Comparison of ENCODE assay signal across 9 mouse cellular contexts in the genomic region with DNA sequence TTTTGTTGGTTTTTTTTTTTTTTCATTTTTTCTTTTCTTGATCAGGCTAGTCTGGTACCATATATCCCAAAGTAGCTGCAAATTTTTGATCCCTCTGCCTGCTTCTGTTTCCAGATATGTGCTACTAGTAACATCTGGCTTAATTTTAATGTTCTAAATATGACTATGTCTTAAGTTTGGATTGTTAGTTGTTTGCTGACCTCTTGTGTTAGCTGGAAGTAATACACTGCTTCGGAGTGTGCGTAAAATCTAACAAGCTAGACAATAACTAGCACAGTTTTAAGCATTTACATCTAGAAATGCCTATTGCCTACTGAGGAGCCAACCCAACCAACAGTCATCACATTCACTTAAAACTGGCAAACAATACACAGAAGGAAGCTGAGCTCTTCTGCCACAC. TPM values are rescaled to one million over a fixed set of nuclear protein-coding genes. Genes with fewer than 3 reads are reported as not detected.
A peak's percentile ranks its signal among the peaks of the same experiment; 100 is the strongest.
DNase-seq lines count a peak whose midpoint lies in the region; ATAC-seq and TF ChIP-seq lines count a peak whose summit lies in the region.
"Had no signal": no experiment of that assay in that cellular context is flagged by ENCODE, and none has a peak within 500 bp of the region (broad histone marks: within the 10 kb centered on the region; RNA-seq: fewer than 3 reads in every experiment).

No protein-coding gene starts in this region.

- no peak overlapping the region for H3K9ac ChIP-seq in embryonic facial prominence, embryonic 11.5 days (replicated peaks; ENCODE audit: low read length)
- H3K9ac ChIP-seq in CH12.LX (ENCODE audit: insufficient read depth, low read depth), result no peak overlapping the region
- H3K9ac ChIP-seq: embryonic facial prominence, embryonic 12.5 days had no signal

- H3K9me3 ChIP-seq in embryonic facial prominence, embryonic 11.5 days (replicated peaks; ENCODE audit: control insufficient read depth, low read length), result no peaks in the 10 kb centered on the region
- no peaks in the 10 kb centered on the region for H3K9me3 ChIP-seq in embryonic facial prominence, embryonic 10.5 days
- no peaks in the 10 kb centered on the region for H3K9me3 ChIP-seq in CH12.LX (replicated peaks; ENCODE audit: low read length)
- H3K9me3 ChIP-seq: embryonic facial prominence, embryonic 12.5 days had no signal

- TF ChIP-seq POLR2A in CH12.LX (IDR thresholded peaks at IDR 0.05; ENCODE audit: low read depth, low read length), result no peak

- no peak overlapping the region for H3K27ac ChIP-seq in embryonic facial prominence, embryonic 11.5 days (replicated peaks; ENCODE audit: low read depth, low read length)
- no peak overlapping the region for H3K27ac ChIP-seq in embryonic facial prominence, embryonic 10.5 days (replicated peaks)
- H3K27ac ChIP-seq in CH12.LX (ENCODE audit: insufficient read depth, low read depth), result peak overlapping the region; percentile 28
- H3K27ac ChIP-seq: embryonic facial prominence, embryonic 12.5 days had no signal

- no peak for ATAC-seq in embryonic facial prominence, embryonic 11.5 days (replicated peaks; ENCODE audit: insufficient number of reproducible peaks, low FRiP score, low TSS enrichment, low read depth)

- TF ChIP-seq CTCF in CH12.LX (conservative IDR thresholded peaks at IDR 0.05 in 1 of 2, IDR thresholded peaks at IDR 0.05 in 1 of 2; ENCODE audit: low read depth in 2 of 2, low read length in 2 of 2), result peak; percentile 35 to 79; a peak in 3 of 4 replicates

- no peaks in the 10 kb centered on the region for H3K4me1 ChIP-seq in embryonic facial prominence, embryonic 11.5 days (ENCODE audit: control insufficient read depth, insufficient read depth, low read length)
- 0 out of 2 replicates have a peak, but pooled peaks cover 3% of the 10 kb centered on the region for H3K4me1 ChIP-seq in embryonic facial prominence, embryonic 10.5 days
- H3K4me1 ChIP-seq in CH12.LX (ENCODE audit: control insufficient read depth in 1 of 2, insufficient read depth in 2 of 2), result peaks cover 18 to 52% of the 10 kb centered on the region in 2 experiments
- H3K4me1 ChIP-seq: embryonic facial prominence, embryonic 12.5 days had no signal

- H3K4me3 ChIP-seq in embryonic facial prominence, embryonic 11.5 days (ENCODE audit: low read depth, low read length), result no peak overlapping the region
- no peak overlapping the region for H3K4me3 ChIP-seq in embryonic facial prominence, embryonic 10.5 days
- no peak overlapping the region for H3K4me3 ChIP-seq in CH12.LX (replicated peaks in 1 of 3; ENCODE audit: low read depth in 2 of 3, low read length in 2 of 3, poor library complexity in 1 of 3)
- H3K4me3 ChIP-seq: embryonic facial prominence, embryonic 12.5 days had no signal

- dilution Hi-C loops in CH12.LX (cut with MboI; ENCODE audit: extremely low pct_ligation_motif_present, extremely low pct_unique_long_range_greater_than_20kb, low sequenced_read_pairs), result no loop called here

- intact Hi-C loops in left cerebral cortex, postnatal 36 days (cut with DNase I), result no loop called here

- no peaks in the 10 kb centered on the region; the same call in 1 of the 2 replicates for H3K36me3 ChIP-seq in embryonic facial prominence, embryonic 11.5 days (replicated peaks; ENCODE audit: control insufficient read depth, insufficient read depth, low read depth, low read length)
- H3K36me3 ChIP-seq in embryonic facial prominence, embryonic 10.5 days (replicated peaks), result peaks cover 53% of the 10 kb centered on the region
- peaks cover 10 to 43% of the 10 kb centered on the region in 2 experiments for H3K36me3 ChIP-seq in CH12.LX (replicated peaks in 1 of 2; ENCODE audit: control insufficient read depth in 1 of 2, insufficient read depth in 1 of 2, low read length in 1 of 2)

- H3K79me2 ChIP-seq in CH12.LX (replicated peaks; ENCODE audit: control insufficient read depth, extremely low read depth, insufficient read depth, poor library complexity, severe bottlenecking), result peaks cover 2% of the 10 kb centered on the region; the same call in 1 of the 2 replicates

- TF ChIP-seq EP300 in CH12.LX (IDR thresholded peaks at IDR 0.05; ENCODE audit: low read length), result no peak

- 83% methylated on average over 2 of the region's 2 CpGs for WGBS in embryonic facial prominence, embryonic 11.5 days
- WGBS in embryonic facial prominence, embryonic 10.5 days, result 92% methylated on average over 2 of the region's 2 CpGs

- in situ Hi-C loops in CH12.LX (cut with MboI; ENCODE audit: low pct_ligation_motif_present, low pct_unique_long_range_greater_than_20kb, low sequenced_read_pairs), result no loop called here

- peak; percentile 88 for TF ChIP-seq RAD21 in CH12.LX (IDR thresholded peaks at IDR 0.05; ENCODE audit: low read depth, low read length)

- H3K27me3 ChIP-seq in embryonic facial prominence, embryonic 11.5 days (ENCODE audit: control insufficient read depth, insufficient read depth, low read length), result no peaks in the 10 kb centered on the region
- no peaks in the 10 kb centered on the region for H3K27me3 ChIP-seq in embryonic facial prominence, embryonic 10.5 days (replicated peaks; ENCODE audit: low read depth, poor library complexity, severe bottlenecking)
- no peaks in the 10 kb centered on the region for H3K27me3 ChIP-seq in CH12.LX (replicated peaks)
- H3K27me3 ChIP-seq: embryonic facial prominence, embryonic 12.5 days had no signal

- no peak overlapping the region for H3K4me2 ChIP-seq in embryonic facial prominence, embryonic 11.5 days (ENCODE audit: low read depth, low read length)
- 0 out of 2 replicates have a peak overlapping the region, but pooled peaks have one; percentile 10 for H3K4me2 ChIP-seq in CH12.LX (ENCODE audit: insufficient read depth, low read depth, poor library complexity, severe bottlenecking)
- H3K4me2 ChIP-seq: embryonic facial prominence, embryonic 12.5 days had no signal

- DNase-seq in embryonic facial prominence, embryonic 11.5 days (ENCODE audit: low spot score), result peak; percentile 23
- DNase-seq in embryonic facial prominence, embryonic 10.5 days (ENCODE audit: low spot score), result no peak
- DNase-seq in layer of hippocampus, adult 9-10 months (ENCODE audit: low spot score), result peak; percentile 35
- DNase-seq in layer of hippocampus, postnatal 36 days, result no peak
- DNase-seq in CH12.LX (ENCODE audit: extremely low read depth), result no peak
- peak; percentile 25 for DNase-seq in heart, postnatal 4 days
- DNase-seq in left cerebral cortex, postnatal 36 days (ENCODE audit: low spot score in 2 of 2), result no peak
- DNase-seq in cerebellum, adult 11-12 months, result no peak

TF ChIP-seq in CH12.LX, 34 proteins besides CTCF, POLR2A, EP300 and RAD21 (continues in another document):
- TF ChIP-seq BHLHE40 (IDR thresholded peaks at IDR 0.05; ENCODE audit: low read depth, low read length) (no peak), MXI1 (IDR thresholded peaks at IDR 0.05; ENCODE audit: low read depth, low read length) (no peak), USF2 (conservative IDR thresholded peaks at IDR 0.05; ENCODE audit: low read depth, low read length) (no peak), POLR2AphosphoS2 (IDR thresholded peaks at IDR 0.05; ENCODE audit: low read depth, low read length) (no peak), ZC3H11A (IDR thresholded peaks at IDR 0.05; ENCODE audit: low read depth, low read length) (no peak), SMC3 (IDR thresholded peaks at IDR 0.05; ENCODE audit: low read depth, low read length) (peak; percentile 62), JUND (conservative IDR thresholded peaks at IDR 0.05; ENCODE audit: low read depth, low read length) (no peak; the same call in 1 of the 2 replicates), NELFE (IDR thresholded peaks at IDR 0.05; ENCODE audit: low read depth, low read length) (no peak), ZMIZ1 (IDR thresholded peaks at IDR 0.05; ENCODE audit: low read depth, low read length) (no peak)

RNA-seq across cellular contexts. Expression of a gene that starts 13.4 kb away (rescaled TPM):
- polyA plus RNA-seq in embryonic facial prominence, embryonic 11.5 days (2014; fragmentation: Nextera tagmentation; extraction: Ambion mirVana), result 469 and 514 TPM in 2 replicates
- 464 and 490 TPM in 2 replicates for polyA plus RNA-seq in embryonic facial prominence, embryonic 10.5 days (2016; fragmentation: Nextera tagmentation; extraction: Ambion mirVana)
- 100 to 1,000 TPM; 390 to 394 TPM for total RNA-seq in layer of hippocampus, postnatal 36 days (2021)
- total RNA-seq in CH12.LX (2012; rRNA removed) (2,059 and 2,113 TPM in 2 replicates), CH12.LX (2014; rRNA removed) (2,291 and 2,467 TPM in 2 replicates)
- 753 and 1,059 TPM in 2 replicates for polyA plus RNA-seq in CH12.LX (2012; ENCODE audit: insufficient read length, low read depth)
- 1,000 to 10,000 TPM in 1 of 2 experiments, 100 to 1,000 TPM in 1; 916 to 1,021 TPM for total RNA-seq in heart, postnatal 4 days (2021)
- 100 to 1,000 TPM; 385 to 422 TPM for total RNA-seq in left cerebral cortex, postnatal 36 days (2021)

RNA-seq across cellular contexts. Expression of a gene that starts 13.6 kb away (rescaled TPM):
- polyA plus RNA-seq in embryonic facial prominence, embryonic 11.5 days (2014; fragmentation: Nextera tagmentation; extraction: Ambion mirVana), result 10.7 and 13.0 TPM in 2 replicates
- polyA plus RNA-seq in embryonic facial prominence, embryonic 10.5 days (2016; fragmentation: Nextera tagmentation; extraction: Ambion mirVana), result 10.6 and 11.6 TPM in 2 replicates
- total RNA-seq in layer of hippocampus, postnatal 36 days (2021), result 10 to 100 TPM; 85.9 to 86.4 TPM
- 5.5 and 6.6 TPM in 2 replicates for total RNA-seq in CH12.LX (2012; rRNA removed)
- total RNA-seq in CH12.LX (2014; rRNA removed), result 9.2 and 10.7 TPM in 2 replicates
- polyA plus RNA-seq in CH12.LX (2012; ENCODE audit: insufficient read length, low read depth), result 9.8 and 12.5 TPM in 2 replicates
- total RNA-seq in heart, postnatal 4 days (2021), result 10 to 100 TPM; 20.0 to 22.3 TPM
- total RNA-seq in left cerebral cortex, postnatal 36 days (2021), result 100 to 1,000 TPM in 1 of 2 experiments, 10 to 100 TPM in 1; 94.7 to 101 TPM

RNA-seq across cellular contexts. Expression of a gene that starts 45.7 kb away (rescaled TPM):
- polyA plus RNA-seq in embryonic facial prominence, embryonic 11.5 days (2014; fragmentation: Nextera tagmentation; extraction: Ambion mirVana), result 6.2 and 7.0 TPM in 2 replicates
- polyA plus RNA-seq in embryonic facial prominence, embryonic 10.5 days (2016; fragmentation: Nextera tagmentation; extraction: Ambion mirVana), result 4.3 and 4.7 TPM in 2 replicates
- 10 to 100 TPM; 59.1 to 65.8 TPM for total RNA-seq in layer of hippocampus, postnatal 36 days (2021)
- total RNA-seq in CH12.LX (2012; rRNA removed) (4.5 and 5.1 TPM in 2 replicates), CH12.LX (2014; rRNA removed) (8.4 and 9.3 TPM in 2 replicates)
- 5.6 and 6.8 TPM in 2 replicates for polyA plus RNA-seq in CH12.LX (2012; ENCODE audit: insufficient read length, low read depth)
- 10 to 100 TPM; 36.3 to 39.3 TPM for total RNA-seq in heart, postnatal 4 days (2021)
- total RNA-seq in left cerebral cortex, postnatal 36 days (2021), result 100 to 1,000 TPM in 1 of 2 experiments, 10 to 100 TPM in 1; 88.0 to 102 TPM

RNA-seq across cellular contexts. Expression of a gene that starts 47.1 kb away (rescaled TPM):
- 62.2 and 67.0 TPM in 2 replicates for polyA plus RNA-seq in embryonic facial prominence, embryonic 11.5 days (2014; fragmentation: Nextera tagmentation; extraction: Ambion mirVana)
- 163 and 165 TPM in 2 replicates for polyA plus RNA-seq in embryonic facial prominence, embryonic 10.5 days (2016; fragmentation: Nextera tagmentation; extraction: Ambion mirVana)
- 100 to 1,000 TPM; 112 to 119 TPM for total RNA-seq in layer of hippocampus, postnatal 36 days (2021)
- total RNA-seq in CH12.LX (2012; rRNA removed) (28.1 and 32.9 TPM in 2 replicates), CH12.LX (2014; rRNA removed) (178 and 183 TPM in 2 replicates)
- polyA plus RNA-seq in CH12.LX (2012; ENCODE audit: insufficient read length, low read depth), result 167 and 202 TPM in 2 replicates
- 10 to 100 TPM; 43.7 to 47.1 TPM for total RNA-seq in heart, postnatal 4 days (2021)
- 100 to 1,000 TPM; 121 to 122 TPM for total RNA-seq in left cerebral cortex, postnatal 36 days (2021)

Comparison
In these comparisons a context has a peak if more than half of its experiments do, and no peak if none do; other contexts are left out.
1. DNase-seq: peak in embryonic facial prominence, embryonic 11.5 days (single experiment), layer of hippocampus, adult 9-10 months (single experiment) and heart, postnatal 4 days (single experiment); none in embryonic facial prominence, embryonic 10.5 days (single experiment), layer of hippocampus, postnatal 36 days (0 of 2), CH12.LX (single experiment), left cerebral cortex, postnatal 36 days (0 of 2) and cerebellum, adult 11-12 months (single experiment).